Mouse (Mus musculus) kidney, postnatal 0 days (tissue): ENCODE results near the gene Lingo4. TPM values are rescaled to one million over a fixed set of nuclear protein-coding genes. Genes with fewer than 3 reads are reported as not detected.

ENCODE experiments used
- ATAC-seq: fragments of 200-750 bp; cut with Nextera tagmentation; replicated peaks from 2 replicates; pipeline ENCODE4 v1.8.0; 2017; ENCODE audit warnings: low read depth, moderate number of reproducible peaks, moderate TSS enrichment, moderate library complexity; ENCODE audit not compliant: low FRiP score
- DNase-seq: peaks from one replicate; pipeline ENCODE4 v3.0.0-alpha.2; 2016; ENCODE audit warnings: low spot score
- H3K27ac ChIP-seq: fragments of 300-500 bp; sonication (generic); 2 replicates; pipeline ENCODE4 v1.5.1; 2014; ENCODE audit warnings: mild to moderate bottlenecking
- H3K27me3 ChIP-seq: fragments of 300-500 bp; sonication (generic); 2 replicates; pipeline ENCODE4 v1.6.1; 2014; ENCODE audit warnings: low read length, mixed read lengths; ENCODE audit not compliant: insufficient read depth
- H3K36me3 ChIP-seq: fragments of 300-500 bp; sonication (generic); 2 replicates; pipeline ENCODE4 v1.6.1; 2014; ENCODE audit warnings: low read length, mixed read lengths; ENCODE audit not compliant: insufficient read depth
- H3K4me1 ChIP-seq: fragments of 300-500 bp; sonication (generic); replicated peaks from 2 replicates; pipeline ENCODE4 v1.6.1; 2014; ENCODE audit warnings: antibody characterized with exemption, low read length, mixed read lengths; ENCODE audit not compliant: insufficient read depth
- H3K4me2 ChIP-seq: fragments of 300-500 bp; sonication (generic); 2 replicates; pipeline ENCODE4 v1.6.1; 2014; ENCODE audit warnings: mild to moderate bottlenecking, low read length, moderate library complexity, mixed read lengths
- H3K4me3 ChIP-seq: fragments of 300-500 bp; sonication (generic); replicated peaks from 2 replicates; pipeline ENCODE4 v1.5.1; 2014; ENCODE audit warnings: low read depth, low read length
- H3K9ac ChIP-seq: fragments of 300-500 bp; sonication (generic); 2 replicates; pipeline ENCODE4 v1.6.1; 2014; ENCODE audit warnings: low read depth, low read length
- H3K9me3 ChIP-seq: fragments of 300-500 bp; sonication (generic); replicated peaks from 2 replicates; pipeline ENCODE4 v1.6.1; 2016; ENCODE audit warnings: low read length, inconsistent platforms, mixed read lengths
- CTCF ChIP-seq: IDR thresholded peaks from 2 replicates; pipeline ENCODE4 v1.5.1; 2016; ENCODE audit warnings: antibody characterized with exemption, low read depth, mild to moderate bottlenecking, moderate library complexity
- WGBS: fragments of 180-500 bp; shearing (Covaris S2); extraction: QIAGEN DNeasy Blood & Tissue Kit; methylation state at CpG from one replicate; pipeline ENCODE4 v1.1.7; 2014; 5-methylcytosine and 5-hydroxymethylcytosine counted together
- polyA plus RNA-seq: library from polyadenylated mRNA; unstranded; fragments of >200 nt; fragmentation: Nextera tagmentation; extraction: Ambion mirVana; gene quantifications from 2 replicates; pipeline ENCODE4 v1.2.1, GENCODE M21; 2015

The Lingo4 gene
- 0.32 and 0.47 TPM in 2 replicates for polyA plus RNA-seq

GRCm38 (mm10) chr3:94398217-94398616, at the start of gene Lingo4:
Lingo4 (plus strand) TSS chr3:94398517.
- Histone ChIP-seq H3K36me3 (no peaks in the 10 kb centered on the region), H3K4me2 (peak within 1 kb of the TSS; percentile 53), H3K9ac (no peak within 1 kb of the TSS), H3K4me3 (0 out of 2 replicates have a peak within 1 kb of the TSS, but pooled peaks have one; percentile 4), H3K27me3 (no peaks in the 10 kb centered on the region), H3K9me3 (no peaks in the 10 kb centered on the region), H3K4me1 (0 out of 2 replicates have a peak, but pooled peaks cover 4% of the 10 kb centered on the region), H3K27ac (no peak within 1 kb of the TSS)
- DNase-seq (no peak), ATAC-seq (no peak)
- no peak for TF ChIP-seq CTCF
- 66% methylated on average over 6 of the region's 6 CpGs for WGBS

GRCm38 (mm10) chr3:94360812-94361211, 37.5 kb upstream of the Lingo4 start:
- TF ChIP-seq CTCF, result peak; percentile 54
- no peaks in the 10 kb centered on the region for H3K9me3 ChIP-seq
- no peak overlapping the region for H3K4me3 ChIP-seq
- no peaks in the 10 kb centered on the region for H3K36me3 ChIP-seq
- H3K4me1 ChIP-seq, result peaks cover 12% of the 10 kb centered on the region; the same call in 1 of the 2 replicates
- DNase-seq (no peak), ATAC-seq (no peak)
- H3K9ac ChIP-seq, result no peak overlapping the region
- no peak overlapping the region for H3K27ac ChIP-seq
- 4% methylated on average over 1 of the region's 1 CpGs for WGBS
- peaks cover 10% of the 10 kb centered on the region; the same call in 1 of the 2 replicates for H3K27me3 ChIP-seq
- no peak overlapping the region for H3K4me2 ChIP-seq

- 69% methylated on average over 7 of the region's 7 CpGs for WGBS
- no peak for DNase-seq
- no peak for ATAC-seq
- peak within 1 kb of the TSS; percentile 70 for H3K9ac ChIP-seq
- H3K4me2 ChIP-seq, result peak within 1 kb of the TSS; percentile 93
- peaks cover 12% of the 10 kb centered on the region; the same call in 1 of the 2 replicates for H3K4me1 ChIP-seq
- H3K9me3 ChIP-seq, result no peaks in the 10 kb centered on the region
- H3K4me3 ChIP-seq, result peak within 1 kb of the TSS; percentile 47
- no peak for TF ChIP-seq CTCF
- peaks cover 10% of the 10 kb centered on the region; the same call in 1 of the 2 replicates for H3K27me3 ChIP-seq
- H3K36me3 ChIP-seq, result no peaks in the 10 kb centered on the region
- H3K27ac ChIP-seq, result no peak within 1 kb of the TSS
These were observed 36.2 kb upstream of the Lingo4 start, which contains the start of gene C2cd4d for GRCm38 (mm10) chr3:94362138-94362537. C2cd4d (plus strand) TSS chr3:94362438.

GRCm38 (mm10) chr3:94363291-94364153, 34.8 kb upstream of the Lingo4 start:
- ATAC-seq (peak; percentile 57), DNase-seq (peak; percentile 49)
- WGBS, result 5% methylated on average over 95 of the region's 97 CpGs
- Histone ChIP-seq H3K27me3 (peaks cover 10% of the 10 kb centered on the region; the same call in 1 of the 2 replicates), H3K27ac (no peak overlapping the region), H3K4me1 (peaks cover 12% of the 10 kb centered on the region; the same call in 1 of the 2 replicates), H3K9me3 (no peaks in the 10 kb centered on the region), H3K4me2 (peak overlapping the region; percentile 93), H3K4me3 (peak overlapping the region; percentile 47), H3K9ac (peak overlapping the region; percentile 70), H3K36me3 (no peaks in the 10 kb centered on the region)
- TF ChIP-seq CTCF, result no peak

GRCm38 (mm10) chr3:94364154-94364526, 34.2 kb upstream of the Lingo4 start:
- Histone ChIP-seq H3K9ac (peak overlapping the region; percentile 70), H3K27me3 (peaks cover 10% of the 10 kb centered on the region; the same call in 1 of the 2 replicates), H3K4me2 (peak overlapping the region; percentile 93), H3K4me3 (peak overlapping the region; percentile 47), H3K27ac (no peak overlapping the region), H3K9me3 (no peaks in the 10 kb centered on the region), H3K36me3 (no peaks in the 10 kb centered on the region), H3K4me1 (peaks cover 12% of the 10 kb centered on the region; the same call in 1 of the 2 replicates)
- no peak for TF ChIP-seq CTCF
- WGBS, result 5% methylated on average over 16 of the region's 23 CpGs
- ATAC-seq, result peak; percentile 9; the same call in 1 of the 2 replicates
- DNase-seq, result no peak

- H3K4me2 ChIP-seq, result no peak overlapping the region
- H3K27ac ChIP-seq, result no peak overlapping the region
- peaks cover 10% of the 10 kb centered on the region; the same call in 1 of the 2 replicates for H3K27me3 ChIP-seq
- H3K9ac ChIP-seq, result no peak overlapping the region
- 16% methylated on average over 3 of the region's 3 CpGs for WGBS
- DNase-seq (peak; percentile 85), ATAC-seq (0 out of 2 replicates have a peak, but pooled peaks have one; percentile 14)
- H3K4me1 ChIP-seq, result peaks cover 12% of the 10 kb centered on the region; the same call in 1 of the 2 replicates
- TF ChIP-seq CTCF, result peak; percentile 93
- H3K36me3 ChIP-seq, result no peaks in the 10 kb centered on the region
- no peak overlapping the region for H3K4me3 ChIP-seq
- no peaks in the 10 kb centered on the region for H3K9me3 ChIP-seq
These were observed 31.6 kb upstream of the Lingo4 start for GRCm38 (mm10) chr3:94366761-94367160.
